Mouse (Mus musculus) forebrain, embryonic 13.5 days (tissue): Measurements from ENCODE around the gene Spata31d1b. TPM values are rescaled to one million over a fixed set of nuclear protein-coding genes. Genes with fewer than 3 reads are reported as not detected.
A peak's percentile ranks its signal among the peaks of the same experiment; 100 is the strongest.

ENCODE experiments used
- ATAC-seq: fragments of 200-750 bp; cut with Nextera tagmentation; 2 replicates; pipeline ENCODE4 v1.8.0; 2017
- H3K27ac ChIP-seq: fragments of 300-500 bp; sonication (generic); 2 replicates; pipeline ENCODE4 v1.5.1; 2015; ENCODE audit warnings: inconsistent platforms, mild to moderate bottlenecking, moderate library complexity
- H3K27me3 ChIP-seq: fragments of 300-500 bp; sonication (generic); 2 replicates; pipeline ENCODE4 v1.6.1; 2015; ENCODE audit warnings: mild to moderate bottlenecking, inconsistent platforms
- H3K36me3 ChIP-seq: fragments of 300-500 bp; sonication (generic); 2 replicates; pipeline ENCODE4 v1.6.1; 2015; ENCODE audit warnings: mild to moderate bottlenecking, inconsistent platforms; ENCODE audit not compliant: poor library complexity, severe bottlenecking
- H3K4me1 ChIP-seq: fragments of 300-500 bp; sonication (generic); 2 replicates; pipeline ENCODE4 v1.6.1; 2015; ENCODE audit warnings: inconsistent platforms
- H3K4me2 ChIP-seq: fragments of 300-500 bp; sonication (generic); 2 replicates; pipeline ENCODE4 v1.6.1; 2015; ENCODE audit warnings: inconsistent platforms, mild to moderate bottlenecking, moderate library complexity
- H3K4me3 ChIP-seq: fragments of 300-500 bp; sonication (generic); 2 replicates; pipeline ENCODE4 v1.5.1; 2015; ENCODE audit warnings: mild to moderate bottlenecking, inconsistent platforms
- H3K9ac ChIP-seq: fragments of 300-500 bp; sonication (generic); 2 replicates; pipeline ENCODE4 v1.6.1; 2015; ENCODE audit warnings: mild to moderate bottlenecking, inconsistent platforms
- H3K9me3 ChIP-seq: fragments of 300-500 bp; sonication (generic); replicated peaks from 2 replicates; pipeline ENCODE4 v1.6.1; 2016; ENCODE audit warnings: inconsistent platforms
- WGBS: fragments of 180-500 bp; shearing (Covaris S2); methylation state at CpG from one replicate; pipeline ENCODE4 v1.1.7; 2015; 5-methylcytosine and 5-hydroxymethylcytosine counted together
- polyA plus RNA-seq: library from polyadenylated mRNA; unstranded; fragments of >200 nt; fragmentation: Nextera tagmentation; extraction: Ambion mirVana; gene quantifications from 2 replicates; pipeline ENCODE4 v1.2.1, GENCODE M21; 2015

The Spata31d1b gene
- polyA plus RNA-seq, 1 experiment from 2014 or later, result not detected

DNA sequence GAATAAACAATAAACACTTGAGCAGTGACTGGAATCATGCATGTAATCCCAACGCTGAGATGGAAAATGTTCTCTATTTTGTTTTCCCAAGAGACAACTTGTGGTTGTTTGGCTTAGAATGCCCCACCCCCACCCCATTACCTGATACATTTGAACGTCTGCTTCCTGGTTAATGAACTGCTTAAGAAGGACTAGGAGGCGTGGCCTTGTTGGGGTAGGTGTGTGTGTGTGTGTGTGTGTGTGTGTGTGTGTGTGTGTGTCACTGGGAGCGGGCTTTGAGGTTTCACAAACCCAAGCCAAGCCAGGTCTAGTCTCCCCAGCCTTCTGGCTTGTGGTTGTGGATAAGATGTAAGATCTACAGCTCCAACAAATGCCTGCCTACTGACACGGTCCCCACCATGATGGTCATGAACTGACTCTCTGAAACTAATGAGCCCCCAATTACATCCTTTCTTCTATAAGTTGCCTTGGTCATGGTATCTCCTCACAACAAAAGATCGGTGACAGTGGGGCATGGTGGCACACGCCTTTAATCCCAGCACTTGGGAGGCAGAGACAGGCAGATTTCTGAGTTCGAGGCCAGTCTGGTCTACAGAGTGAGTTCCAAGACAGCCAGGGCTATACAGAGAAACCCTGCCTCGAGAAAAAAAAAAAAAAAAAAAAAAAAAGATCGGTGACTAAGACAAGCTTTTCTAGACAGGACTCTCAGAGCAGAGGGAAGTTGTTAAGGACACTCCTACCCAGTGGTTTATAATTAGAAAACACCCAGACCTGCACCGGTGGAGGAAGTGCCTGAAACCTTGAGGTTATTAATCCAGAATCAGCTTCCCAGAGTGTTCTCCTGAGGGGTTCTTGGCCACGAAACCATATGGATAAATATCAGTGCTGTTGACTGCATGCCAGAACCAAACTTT, 35.5 kb upstream of the Spata31d1b start:
- no peak for ATAC-seq
- H3K27me3 ChIP-seq, result no peaks in the 10 kb centered on the region
- WGBS, result 82% methylated on average over 12 of the region's 12 CpGs
- H3K9ac ChIP-seq, result no peak overlapping the region
- H3K4me1 ChIP-seq, result peaks cover 22% of the 10 kb centered on the region
- no peak overlapping the region for H3K4me3 ChIP-seq
- peak overlapping the region; percentile 82; the same call in 1 of the 2 replicates for H3K4me2 ChIP-seq
- H3K36me3 ChIP-seq, result no peaks in the 10 kb centered on the region
- H3K27ac ChIP-seq, result no peak overlapping the region
- no peaks in the 10 kb centered on the region for H3K9me3 ChIP-seq

DNA sequence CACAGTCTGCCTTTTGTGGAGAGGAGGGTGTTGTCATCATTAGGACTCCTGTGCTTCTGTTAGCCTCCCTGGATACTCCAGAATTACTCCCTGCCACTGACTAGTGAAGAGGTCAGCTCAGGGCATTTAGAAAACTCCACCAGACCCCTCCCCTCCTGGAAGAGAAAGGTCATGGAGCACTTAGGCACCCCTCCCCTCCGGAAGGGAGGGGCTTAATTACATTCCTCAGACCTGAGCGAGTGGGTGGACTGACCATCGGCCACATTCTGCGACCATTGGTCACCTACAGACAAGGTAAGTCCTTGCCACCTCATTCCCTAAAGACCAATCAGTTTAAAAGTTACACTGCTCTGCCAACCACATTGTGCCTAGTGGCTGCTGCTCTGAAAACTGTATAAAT, 32.8 kb upstream of the Spata31d1b start:
- Histone ChIP-seq H3K36me3 (no peaks in the 10 kb centered on the region), H3K9ac (no peak overlapping the region), H3K4me1 (peaks cover 2% of the 10 kb centered on the region), H3K4me3 (no peak overlapping the region), H3K27ac (no peak overlapping the region), H3K4me2 (no peak overlapping the region), H3K9me3 (no peaks in the 10 kb centered on the region), H3K27me3 (no peaks in the 10 kb centered on the region)
- 62% methylated on average over 4 of the region's 4 CpGs for WGBS
- no peak for ATAC-seq

DNA sequence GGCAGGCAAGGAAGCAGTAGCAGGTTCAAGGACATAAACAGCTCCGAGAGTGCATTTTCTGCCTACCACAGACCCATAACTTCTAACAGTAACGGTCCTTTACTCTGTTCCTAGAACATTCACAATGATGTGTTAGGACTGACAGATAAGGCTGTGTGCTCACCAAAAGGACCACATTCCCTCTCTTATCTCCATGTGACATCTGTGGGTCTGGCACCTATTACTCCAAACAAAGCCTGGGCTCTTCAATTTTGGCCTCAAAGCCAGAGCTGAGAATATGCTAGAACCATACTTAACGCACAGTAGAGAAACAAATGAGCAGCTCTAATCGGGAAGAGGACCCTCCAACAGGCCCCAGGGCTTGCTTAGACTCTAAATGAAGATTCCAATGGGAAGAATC, 32.2 kb upstream of the Spata31d1b start:
- Histone ChIP-seq H3K9me3 (no peaks in the 10 kb centered on the region), H3K4me3 (no peak overlapping the region), H3K36me3 (no peaks in the 10 kb centered on the region), H3K27me3 (no peaks in the 10 kb centered on the region), H3K4me2 (no peak overlapping the region), H3K9ac (no peak overlapping the region), H3K4me1 (no peaks in the 10 kb centered on the region), H3K27ac (no peak overlapping the region)
- ATAC-seq, result no peak
- 79% methylated on average over 4 of the region's 4 CpGs for WGBS

DNA sequence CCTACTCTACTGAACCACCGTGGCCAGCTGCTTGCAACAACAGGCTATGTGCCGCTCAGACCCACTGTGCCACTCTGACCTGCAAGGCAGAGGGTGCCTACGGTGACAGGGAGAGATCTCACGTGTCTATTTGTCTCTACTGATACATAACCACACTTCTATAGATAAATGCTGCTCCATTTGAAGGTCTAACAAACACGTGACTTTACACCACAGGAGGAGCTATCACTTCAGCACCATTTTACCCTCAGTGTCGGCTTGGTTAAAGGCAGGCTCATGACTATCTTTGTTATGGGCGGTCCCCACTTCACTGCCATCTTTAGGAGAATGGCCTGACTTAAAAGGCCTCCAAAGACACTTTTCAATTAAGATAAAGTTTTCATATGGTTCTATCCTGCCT, 29.5 kb upstream of the Spata31d1b start:
- Histone ChIP-seq H3K36me3 (no peaks in the 10 kb centered on the region), H3K4me3 (no peak overlapping the region), H3K4me1 (no peaks in the 10 kb centered on the region), H3K9ac (no peak overlapping the region), H3K9me3 (no peaks in the 10 kb centered on the region), H3K27ac (no peak overlapping the region), H3K27me3 (no peaks in the 10 kb centered on the region), H3K4me2 (no peak overlapping the region)
- WGBS, result 40% methylated on average over 7 of the region's 7 CpGs
- no peak for ATAC-seq

DNA sequence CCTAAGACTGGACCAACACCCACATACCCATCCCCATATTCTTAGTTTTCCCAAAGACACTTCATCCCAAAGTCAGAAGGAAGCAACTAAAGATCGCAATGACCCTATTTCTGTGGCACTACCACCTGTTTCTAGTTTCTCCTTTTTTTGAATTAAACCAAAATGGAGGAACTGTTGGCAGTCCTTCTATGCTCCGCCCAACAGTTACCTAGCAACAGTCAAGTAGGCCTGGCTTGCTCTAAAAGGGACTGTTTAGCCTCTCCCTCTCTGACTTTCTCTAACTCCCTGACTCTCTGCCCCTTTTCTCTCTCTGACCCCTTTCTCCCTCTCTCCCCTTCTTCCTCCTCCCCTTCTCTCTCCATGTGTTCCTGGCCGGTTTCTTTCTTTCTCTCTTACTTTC, 26.8 kb upstream of the Spata31d1b start:
- H3K4me2 ChIP-seq, result no peak overlapping the region
- H3K9ac ChIP-seq, result no peak overlapping the region
- 92% methylated on average over 3 of the region's 3 CpGs for WGBS
- no peak for ATAC-seq
- H3K9me3 ChIP-seq, result no peaks in the 10 kb centered on the region
- H3K4me3 ChIP-seq, result no peak overlapping the region
- H3K27ac ChIP-seq, result no peak overlapping the region
- H3K27me3 ChIP-seq, result no peaks in the 10 kb centered on the region
- no peaks in the 10 kb centered on the region for H3K36me3 ChIP-seq
- no peaks in the 10 kb centered on the region for H3K4me1 ChIP-seq

DNA sequence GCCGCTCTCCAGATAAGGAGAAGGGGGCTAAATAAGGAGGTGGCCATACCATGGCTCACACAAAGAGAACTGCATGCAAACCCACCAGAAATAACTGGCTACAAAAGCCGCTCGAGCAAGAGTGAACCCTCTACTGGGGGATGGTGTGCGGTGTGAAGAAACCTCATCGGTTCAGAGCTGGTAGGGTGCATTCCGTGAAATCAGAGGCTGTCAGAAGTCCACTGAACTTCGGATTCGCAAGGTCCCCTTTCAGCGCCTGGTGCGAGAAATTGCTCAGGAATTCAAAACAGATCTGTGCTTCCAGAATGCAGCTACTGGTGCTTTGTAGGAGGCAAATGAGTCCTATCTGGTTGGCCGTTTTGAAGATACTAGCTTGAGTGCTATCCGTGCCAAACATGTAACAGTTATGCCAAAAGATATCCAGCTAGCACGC, 23.7 kb upstream of the Spata31d1b start:
- H3K27ac ChIP-seq, result no peak overlapping the region
- H3K9me3 ChIP-seq, result no peaks in the 10 kb centered on the region
- no peaks in the 10 kb centered on the region for H3K36me3 ChIP-seq
- H3K4me2 ChIP-seq, result no peak overlapping the region
- WGBS, result 77% methylated on average over 13 of the region's 13 CpGs
- no peak overlapping the region for H3K9ac ChIP-seq
- no peaks in the 10 kb centered on the region for H3K27me3 ChIP-seq
- ATAC-seq, result no peak
- no peaks in the 10 kb centered on the region for H3K4me1 ChIP-seq
- H3K4me3 ChIP-seq, result no peak overlapping the region

DNA sequence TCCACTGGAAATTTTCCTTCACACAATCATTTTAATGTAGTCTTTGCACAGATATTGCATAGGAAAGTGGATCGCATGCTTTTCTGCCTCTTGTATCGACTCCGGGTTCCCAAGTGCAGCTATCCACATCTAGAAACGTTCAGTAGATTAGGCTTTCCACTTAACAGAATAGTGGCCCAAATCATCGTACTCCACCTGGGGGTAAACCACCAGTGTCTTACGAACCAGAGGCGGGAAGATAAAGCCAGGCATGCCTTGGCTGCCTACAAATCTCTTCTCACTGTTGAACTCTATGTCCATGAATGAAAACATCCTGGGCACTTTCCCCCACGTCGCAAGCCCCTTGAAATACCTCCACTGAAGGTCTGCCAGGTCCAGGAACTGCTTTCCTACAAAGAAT, 22.8 kb upstream of the Spata31d1b start:
- Histone ChIP-seq H3K9ac (no peak overlapping the region), H3K4me2 (no peak overlapping the region), H3K27me3 (no peaks in the 10 kb centered on the region), H3K36me3 (no peaks in the 10 kb centered on the region), H3K9me3 (no peaks in the 10 kb centered on the region), H3K27ac (no peak overlapping the region), H3K4me1 (no peaks in the 10 kb centered on the region), H3K4me3 (no peak overlapping the region)
- ATAC-seq, result no peak
- WGBS, result 93% methylated on average over 9 of the region's 9 CpGs

DNA sequence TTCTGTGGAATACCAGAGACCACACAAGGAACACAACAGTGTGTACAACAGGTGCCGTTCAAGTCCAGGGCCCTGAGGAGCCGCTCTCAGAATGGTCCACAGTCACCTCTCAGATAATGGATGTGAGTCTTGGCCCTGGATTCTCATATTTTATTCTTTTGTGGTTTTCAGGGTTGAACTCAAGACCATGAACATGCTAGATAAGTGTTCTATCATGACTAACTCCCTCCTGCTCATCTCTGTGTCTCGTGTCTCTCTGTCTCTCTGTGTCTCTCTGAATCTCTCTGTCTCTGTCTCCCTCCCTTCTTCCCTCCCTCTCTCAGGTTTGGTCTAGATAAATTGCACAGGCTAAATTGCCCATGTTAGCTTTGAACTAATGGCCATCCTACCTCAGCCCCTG, 22.2 kb upstream of the Spata31d1b start:
- no peaks in the 10 kb centered on the region for H3K9me3 ChIP-seq
- no peak overlapping the region for H3K9ac ChIP-seq
- no peak overlapping the region for H3K4me2 ChIP-seq
- H3K4me1 ChIP-seq, result no peaks in the 10 kb centered on the region
- no peak for ATAC-seq
- no peak overlapping the region for H3K27ac ChIP-seq
- no peaks in the 10 kb centered on the region for H3K27me3 ChIP-seq
- H3K36me3 ChIP-seq, result no peaks in the 10 kb centered on the region
- 90% methylated on average over 3 of the region's 3 CpGs for WGBS
- H3K4me3 ChIP-seq, result no peak overlapping the region

DNA sequence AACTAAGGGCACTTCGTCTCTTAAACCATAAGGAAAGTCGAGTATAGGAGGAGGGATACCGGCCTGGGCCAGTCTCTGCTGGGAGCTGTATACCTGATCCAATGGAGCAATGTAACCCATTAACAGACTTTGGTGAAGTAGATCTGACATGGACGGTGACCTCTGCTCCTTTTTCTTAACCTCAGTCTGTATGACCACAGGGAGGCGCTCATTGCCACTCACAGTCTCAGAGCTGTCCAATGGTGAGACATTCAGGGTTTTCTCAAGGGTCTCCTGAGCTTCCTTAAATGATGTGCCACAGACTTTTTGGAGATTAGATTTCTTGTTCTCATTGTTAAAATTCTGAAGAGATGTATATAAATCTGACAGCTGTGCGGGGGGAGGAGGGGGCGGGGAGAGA, 21.5 kb upstream of the Spata31d1b start:
- H3K36me3 ChIP-seq, result no peaks in the 10 kb centered on the region
- no peaks in the 10 kb centered on the region for H3K27me3 ChIP-seq
- ATAC-seq, result no peak
- H3K4me2 ChIP-seq, result no peak overlapping the region
- no peaks in the 10 kb centered on the region for H3K4me1 ChIP-seq
- WGBS, result 85% methylated on average over 7 of the region's 7 CpGs
- H3K4me3 ChIP-seq, result no peak overlapping the region
- H3K9ac ChIP-seq, result no peak overlapping the region
- no peak overlapping the region for H3K27ac ChIP-seq
- no peaks in the 10 kb centered on the region for H3K9me3 ChIP-seq

DNA sequence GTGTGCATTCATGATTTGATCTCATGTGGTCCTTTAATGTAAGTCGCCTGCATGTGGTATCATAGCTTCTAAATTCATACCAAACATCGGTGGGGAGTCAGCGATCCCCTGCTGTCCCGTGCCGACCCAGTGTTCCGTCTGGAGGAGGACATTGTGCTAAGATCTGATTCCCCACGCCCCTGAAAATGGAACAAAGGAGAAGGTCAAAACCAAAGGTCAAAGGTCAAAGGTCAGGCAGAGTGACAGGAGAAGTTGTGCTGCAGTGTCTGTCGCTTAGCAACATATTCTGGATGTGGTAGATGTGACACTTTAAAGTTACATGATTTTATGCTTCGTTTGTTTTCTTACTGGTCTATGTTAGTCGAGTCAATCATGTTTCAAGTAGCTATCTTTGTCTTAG, 20.6 kb upstream of the Spata31d1b start:
- H3K27me3 ChIP-seq, result no peaks in the 10 kb centered on the region
- no peak overlapping the region for H3K4me2 ChIP-seq
- no peak overlapping the region for H3K9ac ChIP-seq
- H3K27ac ChIP-seq, result no peak overlapping the region
- H3K4me1 ChIP-seq, result no peaks in the 10 kb centered on the region
- no peaks in the 10 kb centered on the region for H3K36me3 ChIP-seq
- no peak overlapping the region for H3K4me3 ChIP-seq
- no peaks in the 10 kb centered on the region for H3K9me3 ChIP-seq
- WGBS, result 43% methylated on average over 10 of the region's 10 CpGs
- no peak for ATAC-seq

DNA sequence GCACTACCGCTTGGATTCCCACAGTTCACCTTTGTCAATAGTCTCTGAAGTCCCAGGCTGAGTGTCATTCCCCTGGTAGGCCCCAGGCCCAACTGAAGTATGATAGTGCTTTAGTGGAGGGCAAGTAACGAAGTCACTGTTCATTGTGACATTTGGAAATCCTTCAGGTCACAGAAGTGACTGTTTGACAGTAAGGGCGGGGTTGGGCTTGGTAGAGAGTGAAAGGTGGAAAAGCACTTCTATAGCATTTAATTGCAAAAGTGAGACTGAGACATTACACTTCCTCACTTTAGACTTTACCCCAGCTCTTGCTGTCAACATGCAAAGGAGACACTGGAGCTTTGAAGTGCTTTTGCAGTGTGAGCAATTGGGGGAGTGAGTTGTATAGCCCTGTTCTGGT, 18.1 kb upstream of the Spata31d1b start, which contains the start of gene 4921517D22Rik:
TSS of gene 4921517D22Rik (minus strand) at position 101 of the 400 bp plus-strand sequence.
- 88% methylated on average over 3 of the region's 3 CpGs for WGBS
- no peak within 1 kb of the TSS for H3K4me2 ChIP-seq
- no peak within 1 kb of the TSS for H3K9ac ChIP-seq
- H3K27me3 ChIP-seq, result no peaks in the 10 kb centered on the region
- no peaks in the 10 kb centered on the region for H3K9me3 ChIP-seq
- no peak within 1 kb of the TSS for H3K27ac ChIP-seq
- H3K36me3 ChIP-seq, result no peaks in the 10 kb centered on the region
- no peak within 1 kb of the TSS for H3K4me3 ChIP-seq
- ATAC-seq, result no peak
- H3K4me1 ChIP-seq, result no peaks in the 10 kb centered on the region

DNA sequence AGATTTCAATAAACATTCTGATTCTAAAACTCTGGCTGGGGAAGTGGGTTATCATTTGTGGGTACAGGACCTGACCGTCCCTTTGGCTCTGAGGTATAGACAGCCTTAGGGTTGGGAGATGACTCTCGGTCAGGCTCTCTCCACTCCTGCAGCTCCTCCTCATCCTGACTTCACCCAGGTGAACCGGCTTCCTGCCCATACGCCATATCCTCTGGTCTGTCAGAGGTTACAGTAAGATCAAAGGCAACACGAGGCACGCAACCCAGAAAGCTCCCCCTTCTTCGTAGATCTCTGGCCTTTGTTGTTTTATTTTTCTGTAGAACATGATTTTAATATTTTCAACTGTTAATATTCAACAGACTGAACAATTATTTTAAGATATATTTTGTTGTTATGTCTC, 16.3 kb upstream of the Spata31d1b start:
- Histone ChIP-seq H3K27ac (no peak overlapping the region), H3K9me3 (no peaks in the 10 kb centered on the region), H3K36me3 (no peaks in the 10 kb centered on the region), H3K27me3 (no peaks in the 10 kb centered on the region), H3K9ac (no peak overlapping the region), H3K4me3 (no peak overlapping the region), H3K4me1 (no peaks in the 10 kb centered on the region), H3K4me2 (no peak overlapping the region)
- WGBS, result 94% methylated on average over 7 of the region's 7 CpGs
- no peak for ATAC-seq

DNA sequence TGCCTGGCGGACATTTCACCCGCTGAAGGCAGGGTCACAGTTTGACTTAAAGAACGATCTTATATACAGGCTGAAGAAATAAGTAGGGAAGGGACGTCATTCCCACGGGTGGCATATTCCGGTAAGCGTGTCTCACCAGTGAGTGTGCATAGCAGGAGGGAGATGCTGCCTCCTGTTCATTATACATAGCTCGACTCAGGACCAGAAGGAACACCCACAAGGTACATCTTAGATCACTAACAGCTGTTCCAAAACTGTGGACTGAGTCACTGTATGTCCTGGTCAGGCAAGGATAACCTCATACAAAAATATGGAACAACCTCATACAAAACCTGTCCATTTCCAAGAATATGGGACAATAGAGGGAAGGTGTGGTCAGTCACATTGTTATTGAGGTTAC, 13.0 kb upstream of the Spata31d1b start:
- Histone ChIP-seq H3K27me3 (no peaks in the 10 kb centered on the region), H3K4me2 (no peak overlapping the region), H3K4me1 (no peaks in the 10 kb centered on the region), H3K36me3 (no peaks in the 10 kb centered on the region), H3K27ac (no peak overlapping the region), H3K9me3 (no peaks in the 10 kb centered on the region), H3K9ac (no peak overlapping the region), H3K4me3 (no peak overlapping the region)
- no peak for ATAC-seq
- WGBS, result 89% methylated on average over 8 of the region's 8 CpGs
